Mouse (Mus musculus) cerebellum, adult 8-10 months (tissue): Measurements from ENCODE around the gene Scgb2b3.

Experiments used
- DNase-seq: peaks from one replicate; pipeline ENCODE4 v3.0.0; 2022

The Scgb2b3 gene

DNA sequence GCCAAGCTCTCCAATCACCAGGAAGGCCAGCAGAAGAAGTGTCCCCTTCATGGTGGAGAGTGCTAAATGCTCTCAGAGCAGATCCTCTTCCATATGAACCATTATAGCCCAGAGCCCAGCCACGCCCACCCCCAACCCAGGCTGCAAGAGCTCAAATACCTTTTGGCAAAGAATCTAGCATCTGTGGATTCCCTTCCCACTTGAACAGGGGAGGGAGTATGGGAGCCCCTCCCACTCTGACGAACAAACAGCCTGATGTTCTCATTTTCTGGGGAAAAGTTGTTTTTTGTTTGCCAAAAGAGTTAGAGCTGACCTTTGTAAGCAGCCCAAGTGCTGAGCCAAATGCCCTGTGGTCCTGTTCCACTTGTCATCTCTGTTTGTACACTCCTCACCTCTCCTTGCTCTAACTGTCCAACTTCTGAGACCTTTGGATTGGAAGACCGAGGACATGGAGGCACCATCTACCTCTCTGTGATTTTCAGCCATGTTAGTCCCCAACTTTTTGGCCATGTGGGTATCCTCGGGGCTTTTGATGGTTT, at the start of gene Scgb2b3:
TSS of gene Scgb2b3 (minus strand) at position 51 of the 539 bp plus-strand sequence.
- DNase-seq, result no peak

DNA sequence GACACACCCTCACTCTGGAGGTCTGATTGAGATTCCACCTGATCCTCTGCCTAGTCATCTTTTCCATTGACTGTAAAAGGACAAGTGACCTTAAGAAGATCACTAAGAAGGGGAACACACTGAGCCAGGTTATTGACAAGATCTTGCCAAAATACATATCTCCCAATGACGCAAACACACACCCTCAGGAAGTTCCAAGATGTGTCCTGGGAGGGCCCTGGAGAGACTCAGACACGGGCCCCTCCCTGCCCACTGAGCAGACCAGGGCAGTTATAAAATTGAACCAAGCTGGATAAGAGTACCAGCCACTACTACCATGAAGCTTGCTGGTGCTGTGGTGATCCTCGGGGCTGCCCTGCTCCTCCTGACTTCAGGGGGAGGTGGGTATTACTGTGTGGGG, 13.4 kb upstream of the Scgb2b3 start, which contains the start of gene Scgb1b3:
TSS of gene Scgb1b3 (plus strand) at position 301 of the 400 bp plus-strand sequence.
- DNase-seq, result no peak
